Mouse (Mus musculus) CH12F3 (cell line): ENCODE data around the gene Ldlr.
"Not testable (repeated sequence)": the region's sequence is repeated elsewhere in the genome, so short reads cannot be mapped to it uniquely, and the experiment has no call there.

Experiments used
- in situ Hi-C: fragments of 300-500 bp; cut with MboI; formaldehyde crosslinking; loops from 2 replicates; pipeline ENCODE4 v1.14.3; 2020; ENCODE audit warnings: low sequenced_read_pairs

The Ldlr gene

GRCm38 (mm10) chr9:21754516-21755321 is 31.4 kb downstream of the Ldlr start:
- in situ Hi-C loops = no loop called here

- in situ Hi-C loops = no loop called here
These were observed 35.6 kb downstream of the Ldlr start for GRCm38 (mm10) chr9:21758576-21759529.

- in situ Hi-C loops = no loop called here
These were observed 36.4 kb downstream of the Ldlr start for GRCm38 (mm10) chr9:21759718-21760117.

- in situ Hi-C loops = no loop called here
These were observed 37.1 kb downstream of the Ldlr start, which contains the start of gene Spc24 for GRCm38 (mm10) chr9:21760155-21761088. Gene Spc24, minus strand, starts transcription at chr9:21760303.

- in situ Hi-C loops = no loop called here
These were observed 38.9 kb downstream of the Ldlr start for GRCm38 (mm10) chr9:21762135-21762534.

GRCm38 (mm10) chr9:21764084-21764999 is 41.1 kb downstream of the Ldlr start:
- in situ Hi-C loops = no loop called here

GRCm38 (mm10) chr9:21767896-21768295 is 44.6 kb downstream of the Ldlr start:
- in situ Hi-C loops = no loop called here

- in situ Hi-C loops = no loop called here
These were observed 45.5 kb downstream of the Ldlr start for GRCm38 (mm10) chr9:21768511-21769411.

GRCm38 (mm10) chr9:21769558-21770183 is 46.4 kb downstream of the Ldlr start:
- in situ Hi-C loops = no loop called here

- in situ Hi-C loops = not testable (repeated sequence)
These were observed 50.1 kb downstream of the Ldlr start for GRCm38 (mm10) chr9:21773396-21773795.

GRCm38 (mm10) chr9:21774353-21774752 is 51.1 kb downstream of the Ldlr start:
- in situ Hi-C loops = no loop called here

GRCm38 (mm10) chr9:21777726-21778125 is 54.4 kb downstream of the Ldlr start:
- in situ Hi-C loops = no loop called here

- in situ Hi-C loops = no loop called here
These were observed 58.6 kb downstream of the Ldlr start for GRCm38 (mm10) chr9:21781657-21782468.

- in situ Hi-C loops = no loop called here
These were observed 61.4 kb downstream of the Ldlr start for GRCm38 (mm10) chr9:21784517-21785307.

GRCm38 (mm10) chr9:21786309-21786708 is 63.0 kb downstream of the Ldlr start:
- in situ Hi-C loops = not testable (repeated sequence)

GRCm38 (mm10) chr9:21786906-21787305 is 63.6 kb downstream of the Ldlr start:
- in situ Hi-C loops = no loop called here
